Mouse (Mus musculus): Measurements from ENCODE around the gene Tmem63b. TPM values are rescaled to one million over a fixed set of nuclear protein-coding genes. Genes with fewer than 3 reads are reported as not detected.
A peak's percentile ranks its signal among the peaks of the same experiment; 100 is the strongest.

The Tmem63b gene
- polyA plus RNA-seq, 1 experiment from 2014 or later = 30.4 TPM

DNA sequence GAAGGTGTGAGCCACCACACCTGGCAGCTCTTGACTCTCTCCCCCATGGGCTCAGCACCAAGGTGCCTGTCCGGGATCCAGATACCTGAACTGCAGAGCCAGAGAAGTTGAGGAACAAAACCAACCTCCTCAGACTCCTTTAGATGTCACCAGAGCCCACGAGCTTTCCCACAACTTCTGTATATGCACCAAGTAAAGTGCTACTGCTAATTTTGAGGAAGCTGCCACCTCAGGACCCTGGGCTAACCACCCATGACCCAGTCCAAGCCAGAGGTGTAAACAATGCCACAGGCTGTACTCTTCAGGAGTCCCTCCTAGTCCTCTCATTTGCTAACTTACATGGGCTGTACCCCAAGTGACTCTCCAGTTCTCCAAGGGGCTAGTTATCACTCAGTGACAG, 14.1 kb downstream of the Tmem63b start:
- Histone ChIP-seq H3K9ac (ENCODE audit: low read depth, low read length) (no peak overlapping the region), H3K4me1 (ENCODE audit: control insufficient read depth, insufficient read depth, low read length) (no peaks in the 10 kb centered on the region), H3K27ac (replicated peaks; ENCODE audit: low read depth, low read length) (no peak overlapping the region), H3K36me3 (ENCODE audit: control insufficient read depth, insufficient read depth, low read length) (peaks cover 78% of the 10 kb centered on the region), H3K9me3 (ENCODE audit: control insufficient read depth, low read length) (no peaks in the 10 kb centered on the region), H3K4me2 (ENCODE audit: low read depth, low read length) (no peak overlapping the region), H3K4me3 (ENCODE audit: low read depth, low read length) (no peak overlapping the region), H3K27me3 (replicated peaks; ENCODE audit: control insufficient read depth, insufficient read depth, low read length) (no peaks in the 10 kb centered on the region)
- no peak for ATAC-seq (ENCODE audit: low read depth)
- no peak for DNase-seq (ENCODE audit: low spot score)
- WGBS = 86% methylated on average over 2 of the region's 2 CpGs

GRCm38 (mm10) chr17:45671821-45672220, 14.9 kb downstream of the Tmem63b start:
- Histone ChIP-seq H3K27ac (replicated peaks; ENCODE audit: low read depth, low read length) (no peak overlapping the region), H3K9ac (ENCODE audit: low read depth, low read length) (no peak overlapping the region), H3K4me2 (ENCODE audit: low read depth, low read length) (no peak overlapping the region), H3K9me3 (ENCODE audit: control insufficient read depth, low read length) (no peaks in the 10 kb centered on the region), H3K4me3 (ENCODE audit: low read depth, low read length) (no peak overlapping the region), H3K27me3 (replicated peaks; ENCODE audit: control insufficient read depth, insufficient read depth, low read length) (no peaks in the 10 kb centered on the region), H3K36me3 (ENCODE audit: control insufficient read depth, insufficient read depth, low read length) (peaks cover 80% of the 10 kb centered on the region), H3K4me1 (ENCODE audit: control insufficient read depth, insufficient read depth, low read length) (no peaks in the 10 kb centered on the region)
- DNase-seq (ENCODE audit: low spot score) (no peak), ATAC-seq (ENCODE audit: low read depth) (no peak)
- 73% methylated on average over 1 of the region's 1 CpGs for WGBS

GRCm38 (mm10) chr17:45667986-45668385, 18.7 kb downstream of the Tmem63b start:
- Histone ChIP-seq H3K9me3 (ENCODE audit: control insufficient read depth, low read length) (no peaks in the 10 kb centered on the region), H3K27ac (replicated peaks; ENCODE audit: low read depth, low read length) (no peak overlapping the region), H3K9ac (ENCODE audit: low read depth, low read length) (no peak overlapping the region), H3K36me3 (ENCODE audit: control insufficient read depth, insufficient read depth, low read length) (peaks cover 87% of the 10 kb centered on the region), H3K27me3 (replicated peaks; ENCODE audit: control insufficient read depth, insufficient read depth, low read length) (no peaks in the 10 kb centered on the region), H3K4me1 (ENCODE audit: control insufficient read depth, insufficient read depth, low read length) (no peaks in the 10 kb centered on the region), H3K4me3 (ENCODE audit: low read depth, low read length) (no peak overlapping the region), H3K4me2 (ENCODE audit: low read depth, low read length) (no peak overlapping the region)
- 90% methylated on average over 10 of the region's 10 CpGs for WGBS
- DNase-seq (ENCODE audit: low spot score) = no peak
- no peak for ATAC-seq (ENCODE audit: low read depth)

- ATAC-seq (ENCODE audit: low read depth) (no peak), DNase-seq (ENCODE audit: low spot score) (no peak)
- Histone ChIP-seq H3K36me3 (ENCODE audit: control insufficient read depth, insufficient read depth, low read length) (peaks cover 87% of the 10 kb centered on the region), H3K4me1 (ENCODE audit: control insufficient read depth, insufficient read depth, low read length) (no peaks in the 10 kb centered on the region), H3K4me2 (ENCODE audit: low read depth, low read length) (no peak overlapping the region), H3K4me3 (ENCODE audit: low read depth, low read length) (no peak overlapping the region), H3K9ac (ENCODE audit: low read depth, low read length) (no peak overlapping the region), H3K27me3 (replicated peaks; ENCODE audit: control insufficient read depth, insufficient read depth, low read length) (no peaks in the 10 kb centered on the region), H3K27ac (replicated peaks; ENCODE audit: low read depth, low read length) (no peak overlapping the region), H3K9me3 (ENCODE audit: control insufficient read depth, low read length) (no peaks in the 10 kb centered on the region)
- WGBS = 79% methylated on average over 10 of the region's 10 CpGs
Observed at GRCm38 (mm10) chr17:45667481-45667880, 19.2 kb downstream of the Tmem63b start.

GRCm38 (mm10) chr17:45666091-45666490, 20.6 kb downstream of the Tmem63b start:
- DNase-seq (ENCODE audit: low spot score) (no peak), ATAC-seq (ENCODE audit: low read depth) (no peak)
- H3K4me2 ChIP-seq (ENCODE audit: low read depth, low read length) = no peak overlapping the region
- peaks cover 87% of the 10 kb centered on the region for H3K36me3 ChIP-seq (ENCODE audit: control insufficient read depth, insufficient read depth, low read length)
- no peaks in the 10 kb centered on the region for H3K27me3 ChIP-seq (replicated peaks; ENCODE audit: control insufficient read depth, insufficient read depth, low read length)
- H3K9me3 ChIP-seq (ENCODE audit: control insufficient read depth, low read length) = no peaks in the 10 kb centered on the region
- H3K4me1 ChIP-seq (ENCODE audit: control insufficient read depth, insufficient read depth, low read length) = no peaks in the 10 kb centered on the region
- no peak overlapping the region for H3K4me3 ChIP-seq (ENCODE audit: low read depth, low read length)
- no peak overlapping the region for H3K9ac ChIP-seq (ENCODE audit: low read depth, low read length)
- H3K27ac ChIP-seq (replicated peaks; ENCODE audit: low read depth, low read length) = no peak overlapping the region
- WGBS = 75% methylated on average over 10 of the region's 11 CpGs

GRCm38 (mm10) chr17:45664608-45665007, 22.1 kb downstream of the Tmem63b start:
- Histone ChIP-seq H3K4me2 (ENCODE audit: low read depth, low read length) (no peak overlapping the region), H3K4me1 (ENCODE audit: control insufficient read depth, insufficient read depth, low read length) (no peaks in the 10 kb centered on the region), H3K9me3 (ENCODE audit: control insufficient read depth, low read length) (no peaks in the 10 kb centered on the region), H3K9ac (ENCODE audit: low read depth, low read length) (no peak overlapping the region), H3K36me3 (ENCODE audit: control insufficient read depth, insufficient read depth, low read length) (peaks cover 82% of the 10 kb centered on the region), H3K27me3 (replicated peaks; ENCODE audit: control insufficient read depth, insufficient read depth, low read length) (no peaks in the 10 kb centered on the region), H3K4me3 (ENCODE audit: low read depth, low read length) (no peak overlapping the region), H3K27ac (replicated peaks; ENCODE audit: low read depth, low read length) (no peak overlapping the region)
- WGBS = 89% methylated on average over 13 of the region's 13 CpGs
- no peak for DNase-seq (ENCODE audit: low spot score)
- no peak for ATAC-seq (ENCODE audit: low read depth)

GRCm38 (mm10) chr17:45663106-45663919, 23.4 kb downstream of the Tmem63b start:
- Histone ChIP-seq H3K27me3 (replicated peaks; ENCODE audit: control insufficient read depth, insufficient read depth, low read length) (no peaks in the 10 kb centered on the region), H3K4me1 (ENCODE audit: control insufficient read depth, insufficient read depth, low read length) (no peaks in the 10 kb centered on the region), H3K4me3 (ENCODE audit: low read depth, low read length) (no peak overlapping the region), H3K9me3 (ENCODE audit: control insufficient read depth, low read length) (no peaks in the 10 kb centered on the region), H3K36me3 (ENCODE audit: control insufficient read depth, insufficient read depth, low read length) (peaks cover 70% of the 10 kb centered on the region), H3K9ac (ENCODE audit: low read depth, low read length) (peak overlapping the region; percentile 46; the same call in 1 of the 2 replicates), H3K27ac (replicated peaks; ENCODE audit: low read depth, low read length) (no peak overlapping the region), H3K4me2 (ENCODE audit: low read depth, low read length) (0 out of 2 replicates have a peak overlapping the region, but pooled peaks have one; percentile 18)
- ATAC-seq (ENCODE audit: low read depth) = peak; percentile 62
- peak; percentile 70 for DNase-seq (ENCODE audit: low spot score)
- 32% methylated on average over 27 of the region's 27 CpGs for WGBS

GRCm38 (mm10) chr17:45659225-45659624, 27.5 kb downstream of the Tmem63b start, which contains the start of gene Capn11:
Capn11 (minus strand) TSS chr17:45659325.
- Histone ChIP-seq H3K4me1 (ENCODE audit: control insufficient read depth, insufficient read depth, low read length) (no peaks in the 10 kb centered on the region), H3K4me3 (ENCODE audit: low read depth, low read length) (no peak within 1 kb of the TSS), H3K27ac (replicated peaks; ENCODE audit: low read depth, low read length) (no peak within 1 kb of the TSS), H3K9ac (ENCODE audit: low read depth, low read length) (no peak within 1 kb of the TSS), H3K36me3 (ENCODE audit: control insufficient read depth, insufficient read depth, low read length) (peaks cover 34% of the 10 kb centered on the region), H3K9me3 (ENCODE audit: control insufficient read depth, low read length) (no peaks in the 10 kb centered on the region), H3K4me2 (ENCODE audit: low read depth, low read length) (no peak within 1 kb of the TSS), H3K27me3 (replicated peaks; ENCODE audit: control insufficient read depth, insufficient read depth, low read length) (no peaks in the 10 kb centered on the region)
- 77% methylated on average over 3 of the region's 4 CpGs for WGBS
- ATAC-seq (ENCODE audit: low read depth) (no peak), DNase-seq (ENCODE audit: low spot score) (no peak)

DNA sequence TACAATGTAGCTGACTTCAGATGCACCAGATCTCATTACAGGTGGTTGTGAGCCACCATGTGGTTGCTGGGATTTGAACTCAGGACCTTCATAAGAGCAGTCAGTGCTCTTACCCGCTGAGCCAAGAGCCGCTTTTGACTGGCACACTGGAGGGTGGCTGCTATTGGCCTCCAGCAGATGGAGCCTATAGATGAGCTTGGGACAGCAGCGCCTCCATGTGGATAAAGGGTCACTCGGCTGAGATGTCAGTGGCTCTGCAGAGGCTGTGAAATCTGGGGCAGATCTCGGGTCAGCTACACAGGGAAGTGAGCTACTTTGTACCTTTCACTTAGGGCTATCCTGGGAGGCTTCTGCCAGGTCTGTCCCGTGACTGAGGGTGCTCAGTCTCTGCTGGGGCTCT, 30.9 kb downstream of the Tmem63b start:
- H3K27me3 ChIP-seq (replicated peaks; ENCODE audit: control insufficient read depth, insufficient read depth, low read length) = no peaks in the 10 kb centered on the region
- H3K4me2 ChIP-seq (ENCODE audit: low read depth, low read length) = no peak overlapping the region
- peaks cover 7% of the 10 kb centered on the region; the same call in 1 of the 2 replicates for H3K36me3 ChIP-seq (ENCODE audit: control insufficient read depth, insufficient read depth, low read length)
- no peaks in the 10 kb centered on the region for H3K4me1 ChIP-seq (ENCODE audit: control insufficient read depth, insufficient read depth, low read length)
- H3K27ac ChIP-seq (replicated peaks; ENCODE audit: low read depth, low read length) = no peak overlapping the region
- H3K4me3 ChIP-seq (ENCODE audit: low read depth, low read length) = no peak overlapping the region
- H3K9me3 ChIP-seq (ENCODE audit: control insufficient read depth, low read length) = no peaks in the 10 kb centered on the region
- no peak overlapping the region for H3K9ac ChIP-seq (ENCODE audit: low read depth, low read length)
- DNase-seq (ENCODE audit: low spot score) (no peak), ATAC-seq (ENCODE audit: low read depth) (no peak)
- WGBS = 24% methylated on average over 6 of the region's 6 CpGs

Measured in embryonic facial prominence, embryonic 14.5 days (tissue).